Mouse (Mus musculus) lung, embryonic 14.5 days (tissue): ENCODE measurements around the gene Uqcc1. TPM values are rescaled to one million over a fixed set of nuclear protein-coding genes. Genes with fewer than 3 reads are reported as not detected.
A peak's percentile ranks its signal among the peaks of the same experiment; 100 is the strongest.

Source experiments
- ATAC-seq: fragments of 200-750 bp; cut with Nextera tagmentation; 2 replicates; pipeline ENCODE4 v1.8.0; 2017; ENCODE audit warnings: mild to moderate bottlenecking, moderate TSS enrichment, moderate library complexity; ENCODE audit not compliant: insufficient read depth
- DNase-seq: peaks from one replicate; pipeline ENCODE4 v3.0.0-alpha.2; 2015
- H3K27ac ChIP-seq: fragments of 300-500 bp; sonication (generic); 2 replicates; pipeline ENCODE4 v1.5.1; 2014; ENCODE audit warnings: low read depth, mild to moderate bottlenecking, moderate library complexity
- H3K27me3 ChIP-seq: fragments of 300-500 bp; sonication (generic); 2 replicates; pipeline ENCODE4 v1.6.1; 2014; ENCODE audit warnings: low read length, control low read depth; ENCODE audit not compliant: insufficient read depth
- H3K36me3 ChIP-seq: fragments of 300-500 bp; sonication (generic); 2 replicates; pipeline ENCODE4 v1.6.1; 2014; ENCODE audit warnings: control low read depth; ENCODE audit not compliant: insufficient read depth
- H3K4me1 ChIP-seq: fragments of 300-500 bp; sonication (generic); 2 replicates; pipeline ENCODE4 v1.6.1; 2014; ENCODE audit warnings: antibody characterized with exemption, control low read depth; ENCODE audit not compliant: insufficient read depth
- H3K4me2 ChIP-seq: fragments of 300-500 bp; sonication (generic); 2 replicates; pipeline ENCODE4 v1.6.1; 2014; ENCODE audit warnings: mild to moderate bottlenecking
- H3K4me3 ChIP-seq: fragments of 300-500 bp; sonication (generic); 2 replicates; pipeline ENCODE4 v1.5.1; 2014; ENCODE audit warnings: low read depth, low read length
- H3K9ac ChIP-seq: fragments of 300-500 bp; sonication (generic); 2 replicates; pipeline ENCODE4 v1.6.1; 2014
- H3K9me3 ChIP-seq: fragments of 300-500 bp; sonication (generic); 2 replicates; pipeline ENCODE4 v1.6.1; 2016; ENCODE audit warnings: low read depth, low read length, control low read depth
- CTCF ChIP-seq: IDR thresholded peaks from 2 replicates; pipeline ENCODE4 v1.5.1; 2016; ENCODE audit warnings: antibody characterized with exemption, low read depth
- WGBS: fragments of 180-500 bp; shearing (Covaris S2); extraction: QIAGEN DNeasy Blood & Tissue Kit; methylation state at CpG from one replicate; pipeline ENCODE4 v1.1.7; 2014; 5-methylcytosine and 5-hydroxymethylcytosine counted together
- polyA plus RNA-seq: library from polyadenylated mRNA; unstranded; fragments of >200 nt; fragmentation: Nextera tagmentation; extraction: Ambion mirVana; gene quantifications from 2 replicates; pipeline ENCODE4 v1.2.1, GENCODE M21; 2014

Uqcc1 gene
- polyA plus RNA-seq, 1 experiment from 2014 or later: 52.0 TPM

GRCm38 (mm10) chr2:155860102-155860501 lies 70.0 kb downstream of the Uqcc1 start:
- 79% methylated on average over 7 of the region's 7 CpGs for WGBS
- no peak overlapping the region for H3K9ac ChIP-seq
- no peaks in the 10 kb centered on the region for H3K27me3 ChIP-seq
- TF ChIP-seq CTCF: no peak
- DNase-seq (no peak), ATAC-seq (no peak)
- H3K4me2 ChIP-seq: no peak overlapping the region
- H3K9me3 ChIP-seq: no peaks in the 10 kb centered on the region
- H3K27ac ChIP-seq: no peak overlapping the region
- H3K36me3 ChIP-seq: no peaks in the 10 kb centered on the region
- H3K4me1 ChIP-seq: no peaks in the 10 kb centered on the region
- H3K4me3 ChIP-seq: no peak overlapping the region

GRCm38 (mm10) chr2:155852536-155852935 lies 77.6 kb downstream of the Uqcc1 start:
- DNase-seq (no peak), ATAC-seq (no peak)
- Histone ChIP-seq H3K9me3 (no peaks in the 10 kb centered on the region), H3K4me3 (no peak overlapping the region), H3K27me3 (no peaks in the 10 kb centered on the region), H3K4me2 (no peak overlapping the region), H3K9ac (no peak overlapping the region), H3K4me1 (no peaks in the 10 kb centered on the region), H3K36me3 (peaks cover 39% of the 10 kb centered on the region), H3K27ac (no peak overlapping the region)
- TF ChIP-seq CTCF: no peak
- 70% methylated on average over 5 of the region's 5 CpGs for WGBS

- 85% methylated on average over 7 of the region's 7 CpGs for WGBS
- H3K36me3 ChIP-seq: peaks cover 62% of the 10 kb centered on the region
- no peak overlapping the region for H3K4me2 ChIP-seq
- H3K4me3 ChIP-seq: no peak overlapping the region
- H3K9ac ChIP-seq: no peak overlapping the region
- H3K9me3 ChIP-seq: no peaks in the 10 kb centered on the region
- ATAC-seq (no peak), DNase-seq (no peak)
- H3K4me1 ChIP-seq: no peaks in the 10 kb centered on the region
- H3K27ac ChIP-seq: no peak overlapping the region
- no peaks in the 10 kb centered on the region for H3K27me3 ChIP-seq
- TF ChIP-seq CTCF: no peak
Observed at GRCm38 (mm10) chr2:155850120-155850519, 80.0 kb downstream of the Uqcc1 start.

GRCm38 (mm10) chr2:155849464-155849863 lies 80.6 kb downstream of the Uqcc1 start:
- H3K27me3 ChIP-seq: no peaks in the 10 kb centered on the region
- no peak overlapping the region for H3K9ac ChIP-seq
- no peak for TF ChIP-seq CTCF
- no peak overlapping the region for H3K4me2 ChIP-seq
- no peak overlapping the region for H3K27ac ChIP-seq
- DNase-seq (no peak), ATAC-seq (no peak)
- 64% methylated on average over 7 of the region's 7 CpGs for WGBS
- peaks cover 65% of the 10 kb centered on the region for H3K36me3 ChIP-seq
- no peaks in the 10 kb centered on the region for H3K9me3 ChIP-seq
- no peaks in the 10 kb centered on the region for H3K4me1 ChIP-seq
- no peak overlapping the region for H3K4me3 ChIP-seq

- Histone ChIP-seq H3K9ac (no peak overlapping the region), H3K4me2 (no peak overlapping the region), H3K36me3 (peaks cover 57% of the 10 kb centered on the region; the same call in 1 of the 2 replicates), H3K27me3 (no peaks in the 10 kb centered on the region), H3K4me3 (no peak overlapping the region), H3K9me3 (no peaks in the 10 kb centered on the region), H3K27ac (no peak overlapping the region), H3K4me1 (no peaks in the 10 kb centered on the region)
- WGBS: 23% methylated on average over 6 of the region's 6 CpGs
- peak; percentile 44; the same call in 1 of the 2 replicates for ATAC-seq
- peak; percentile 89 for DNase-seq
- peak; percentile 96 for TF ChIP-seq CTCF
Observed at GRCm38 (mm10) chr2:155848291-155848690, 81.8 kb downstream of the Uqcc1 start.

GRCm38 (mm10) chr2:155846930-155847329 lies 83.2 kb downstream of the Uqcc1 start:
- no peak for TF ChIP-seq CTCF
- no peak overlapping the region for H3K4me3 ChIP-seq
- ATAC-seq: no peak
- H3K4me1 ChIP-seq: no peaks in the 10 kb centered on the region
- H3K9me3 ChIP-seq: no peaks in the 10 kb centered on the region
- no peak overlapping the region for H3K4me2 ChIP-seq
- no peak overlapping the region for H3K27ac ChIP-seq
- 61% methylated on average over 8 of the region's 8 CpGs for WGBS
- H3K36me3 ChIP-seq: peaks cover 56% of the 10 kb centered on the region; the same call in 1 of the 2 replicates
- H3K9ac ChIP-seq: no peak overlapping the region
- H3K27me3 ChIP-seq: no peaks in the 10 kb centered on the region
- no peak for DNase-seq

GRCm38 (mm10) chr2:155838961-155839360 lies 91.1 kb downstream of the Uqcc1 start:
- Histone ChIP-seq H3K9me3 (no peaks in the 10 kb centered on the region), H3K27ac (no peak overlapping the region), H3K4me3 (no peak overlapping the region), H3K4me1 (no peaks in the 10 kb centered on the region), H3K36me3 (no peaks in the 10 kb centered on the region), H3K9ac (no peak overlapping the region), H3K27me3 (no peaks in the 10 kb centered on the region), H3K4me2 (no peak overlapping the region)
- no peak for ATAC-seq
- no peak for DNase-seq
- 81% methylated on average over 4 of the region's 4 CpGs for WGBS
- TF ChIP-seq CTCF: no peak

GRCm38 (mm10) chr2:155837961-155838360 lies 92.1 kb downstream of the Uqcc1 start:
- DNase-seq (no peak), ATAC-seq (no peak)
- no peak overlapping the region for H3K9ac ChIP-seq
- no peaks in the 10 kb centered on the region for H3K4me1 ChIP-seq
- H3K9me3 ChIP-seq: no peaks in the 10 kb centered on the region
- no peak for TF ChIP-seq CTCF
- H3K27ac ChIP-seq: no peak overlapping the region
- no peaks in the 10 kb centered on the region for H3K27me3 ChIP-seq
- no peak overlapping the region for H3K4me2 ChIP-seq
- no peaks in the 10 kb centered on the region for H3K36me3 ChIP-seq
- WGBS: 60% methylated on average over 3 of the region's 3 CpGs
- no peak overlapping the region for H3K4me3 ChIP-seq
